Mouse (Mus musculus): ENCODE data around the gene Rpl15. TPM values are rescaled to one million over a fixed set of nuclear protein-coding genes. Genes with fewer than 3 reads are reported as not detected.
"Not testable (repeated sequence)": the region's sequence is repeated elsewhere in the genome, so short reads cannot be mapped to it uniquely, and the experiment has no call there.

The Rpl15 gene
- polyA plus RNA-seq, 1 experiment from 2014 or later: 331 TPM

DNA sequence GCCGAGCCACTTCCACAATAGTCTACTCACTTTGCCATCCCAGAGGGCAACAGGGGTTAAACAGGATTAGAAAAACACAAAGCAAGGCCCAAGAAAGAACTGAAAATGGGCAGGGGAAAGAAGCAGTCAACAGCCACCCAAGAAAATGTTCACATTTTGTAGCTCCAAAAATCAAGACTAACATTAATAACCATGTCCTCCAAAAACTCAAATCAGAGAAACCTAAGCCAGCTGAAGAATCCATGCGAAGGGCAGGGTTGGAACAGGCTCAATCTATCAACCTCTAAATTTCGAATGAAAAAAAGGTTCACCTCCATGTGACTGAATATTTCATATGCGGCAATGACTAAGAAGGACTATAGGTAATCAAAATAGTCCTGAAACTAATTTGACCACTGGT is 33.8 kb downstream of the Rpl15 start:
- H3K9ac ChIP-seq (replicated peaks; ENCODE audit: low read depth, low read length): no peak overlapping the region
- H3K4me2 ChIP-seq (ENCODE audit: low read depth, low read length): peak overlapping the region; percentile 53
- H3K36me3 ChIP-seq (ENCODE audit: control insufficient read depth, insufficient read depth, low read length): no peaks in the 10 kb centered on the region
- no peaks in the 10 kb centered on the region for H3K27me3 ChIP-seq (ENCODE audit: control insufficient read depth, insufficient read depth, low read length)
- H3K9me3 ChIP-seq (ENCODE audit: control insufficient read depth, low read length): no peaks in the 10 kb centered on the region
- WGBS: 70% methylated on average over 4 of the region's 4 CpGs
- no peak for ATAC-seq (ENCODE audit: low read depth)
- H3K27ac ChIP-seq (ENCODE audit: low read depth, low read length): no peak overlapping the region
- no peak overlapping the region for H3K4me3 ChIP-seq (ENCODE audit: low read depth, low read length)
- H3K4me1 ChIP-seq (ENCODE audit: control insufficient read depth, insufficient read depth, low read length): no peaks in the 10 kb centered on the region

GRCm38 (mm10) chr14:18236496-18237235 is 34.5 kb downstream of the Rpl15 start:
- not testable (repeated sequence) for H3K9me3 ChIP-seq (ENCODE audit: control insufficient read depth, low read length); H3K27ac ChIP-seq (ENCODE audit: low read depth, low read length); H3K4me2 ChIP-seq (ENCODE audit: low read depth, low read length); H3K4me3 ChIP-seq (ENCODE audit: low read depth, low read length); H3K9ac ChIP-seq (replicated peaks; ENCODE audit: low read depth, low read length); H3K4me1 ChIP-seq (ENCODE audit: control insufficient read depth, insufficient read depth, low read length); ATAC-seq (ENCODE audit: low read depth); H3K36me3 ChIP-seq (ENCODE audit: control insufficient read depth, insufficient read depth, low read length); H3K27me3 ChIP-seq (ENCODE audit: control insufficient read depth, insufficient read depth, low read length)
- WGBS: 98% methylated on average over 2 of the region's 2 CpGs

DNA sequence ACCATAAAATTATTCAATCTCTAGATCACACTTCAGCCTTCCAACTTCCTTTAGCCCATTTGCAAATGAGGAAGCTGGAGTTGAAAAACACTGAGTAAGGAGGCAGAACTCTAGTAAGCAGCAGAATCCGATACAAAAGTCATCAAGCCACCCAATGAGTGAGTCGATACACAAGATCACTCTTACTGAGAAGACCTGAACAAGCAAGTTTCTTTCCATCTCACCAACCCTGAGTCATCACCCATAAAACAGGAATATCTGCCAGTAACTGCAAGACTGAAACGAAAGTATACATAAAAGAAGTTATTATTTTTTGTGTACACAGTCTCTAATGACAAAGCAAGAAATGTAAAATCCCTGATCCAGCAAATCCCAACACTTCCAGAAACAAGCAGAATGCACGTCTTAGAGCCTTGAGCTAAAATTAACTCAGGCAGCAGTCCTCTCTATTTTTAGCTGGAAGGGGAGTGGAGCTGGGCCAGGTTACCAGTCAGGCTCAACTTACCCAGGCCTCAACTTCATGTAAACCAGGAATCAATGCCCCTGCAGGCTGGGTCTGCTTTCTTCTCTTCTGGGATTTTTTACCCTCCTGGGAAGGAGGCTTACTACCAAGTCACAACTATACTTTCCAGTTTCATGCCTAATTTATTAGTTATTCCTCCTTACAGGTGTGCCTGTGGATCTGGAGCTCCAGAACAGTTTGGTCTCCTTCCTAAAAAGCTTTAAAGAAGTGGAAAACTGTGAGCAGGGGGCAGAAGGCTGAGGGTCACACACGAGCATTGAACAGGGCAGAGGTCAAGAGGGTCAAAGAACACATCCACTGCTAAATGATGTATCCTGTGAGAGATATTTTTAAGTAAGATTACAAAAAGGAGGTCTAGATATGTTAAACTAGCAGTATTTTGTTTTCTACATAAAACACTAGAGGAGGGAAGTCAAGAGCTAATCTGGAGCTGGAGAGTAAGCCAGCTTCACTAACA is 36.9 kb downstream of the Rpl15 start:
- no peaks in the 10 kb centered on the region for H3K4me1 ChIP-seq (ENCODE audit: control insufficient read depth, insufficient read depth, low read length)
- 76% methylated on average over 5 of the region's 5 CpGs for WGBS
- no peak for ATAC-seq (ENCODE audit: low read depth)

DNA sequence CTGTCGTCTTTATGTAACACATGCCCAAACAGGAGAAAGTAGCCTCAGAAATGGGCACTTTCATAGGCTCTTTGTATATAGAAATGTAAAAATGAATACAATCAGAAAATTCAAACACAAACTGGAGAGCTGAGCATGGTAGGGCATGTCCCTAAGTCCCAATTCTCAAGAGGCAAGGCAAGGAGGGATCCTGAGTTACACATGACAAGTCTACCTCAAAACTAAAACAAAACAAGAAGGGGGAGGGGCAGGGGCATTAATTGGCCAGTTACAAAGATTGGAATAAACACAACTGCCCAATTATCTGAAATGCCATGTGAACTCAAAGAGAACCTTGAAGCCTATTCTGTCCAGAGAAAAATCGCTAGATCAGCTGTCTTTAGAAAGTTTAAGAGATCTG is 38.1 kb downstream of the Rpl15 start:
- Histone ChIP-seq H3K27ac (ENCODE audit: low read depth, low read length) (no peak overlapping the region), H3K36me3 (ENCODE audit: control insufficient read depth, insufficient read depth, low read length) (no peaks in the 10 kb centered on the region), H3K4me1 (ENCODE audit: control insufficient read depth, insufficient read depth, low read length) (no peaks in the 10 kb centered on the region), H3K4me3 (ENCODE audit: low read depth, low read length) (no peak overlapping the region), H3K27me3 (ENCODE audit: control insufficient read depth, insufficient read depth, low read length) (no peaks in the 10 kb centered on the region), H3K9me3 (ENCODE audit: control insufficient read depth, low read length) (no peaks in the 10 kb centered on the region), H3K9ac (replicated peaks; ENCODE audit: low read depth, low read length) (no peak overlapping the region), H3K4me2 (ENCODE audit: low read depth, low read length) (no peak overlapping the region)
- WGBS: 92% methylated on average over 2 of the region's 2 CpGs
- ATAC-seq (ENCODE audit: low read depth): no peak

More for the DNA sequence above, 36.9 kb downstream of the Rpl15 start:
- Histone ChIP-seq H3K27me3 (ENCODE audit: control insufficient read depth, insufficient read depth, low read length) (no peaks in the 10 kb centered on the region), H3K4me3 (ENCODE audit: low read depth, low read length) (no peak overlapping the region), H3K9ac (replicated peaks; ENCODE audit: low read depth, low read length) (no peak overlapping the region), H3K27ac (ENCODE audit: low read depth, low read length) (no peak overlapping the region), H3K36me3 (ENCODE audit: control insufficient read depth, insufficient read depth, low read length) (no peaks in the 10 kb centered on the region), H3K4me2 (ENCODE audit: low read depth, low read length) (no peak overlapping the region), H3K9me3 (ENCODE audit: control insufficient read depth, low read length) (no peaks in the 10 kb centered on the region)

DNA sequence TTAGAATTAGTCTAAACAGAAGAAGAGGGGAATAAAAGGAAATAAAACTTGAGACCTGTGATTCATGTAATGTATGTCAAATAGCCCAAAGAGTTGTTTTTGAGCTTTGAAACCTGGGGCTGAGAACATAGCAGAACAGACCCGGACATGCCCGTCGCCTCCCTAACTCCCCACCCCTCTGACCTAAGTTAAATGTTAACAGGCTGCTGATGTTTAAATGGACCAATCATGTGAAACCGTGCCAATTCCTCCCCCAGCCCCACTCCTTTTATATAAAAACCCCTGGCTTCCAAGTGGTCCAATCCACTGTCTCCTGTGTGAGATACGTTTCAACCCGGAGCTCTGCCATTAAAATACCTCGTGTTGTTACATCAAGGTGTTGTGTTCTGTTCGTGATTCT is 39.3 kb downstream of the Rpl15 start:
- ATAC-seq (ENCODE audit: low read depth); H3K27me3 ChIP-seq (ENCODE audit: control insufficient read depth, insufficient read depth, low read length); H3K4me1 ChIP-seq (ENCODE audit: control insufficient read depth, insufficient read depth, low read length); H3K9me3 ChIP-seq (ENCODE audit: control insufficient read depth, low read length); H3K36me3 ChIP-seq (ENCODE audit: control insufficient read depth, insufficient read depth, low read length); H3K4me2 ChIP-seq (ENCODE audit: low read depth, low read length); H3K9ac ChIP-seq (replicated peaks; ENCODE audit: low read depth, low read length); H3K27ac ChIP-seq (ENCODE audit: low read depth, low read length); H3K4me3 ChIP-seq (ENCODE audit: low read depth, low read length): not testable (repeated sequence)
- WGBS: 92% methylated on average over 8 of the region's 8 CpGs

- H3K9me3 ChIP-seq (ENCODE audit: control insufficient read depth, low read length); H3K4me1 ChIP-seq (ENCODE audit: control insufficient read depth, insufficient read depth, low read length); H3K4me3 ChIP-seq (ENCODE audit: low read depth, low read length); H3K36me3 ChIP-seq (ENCODE audit: control insufficient read depth, insufficient read depth, low read length); ATAC-seq (ENCODE audit: low read depth); H3K27me3 ChIP-seq (ENCODE audit: control insufficient read depth, insufficient read depth, low read length); H3K9ac ChIP-seq (replicated peaks; ENCODE audit: low read depth, low read length); H3K27ac ChIP-seq (ENCODE audit: low read depth, low read length); H3K4me2 ChIP-seq (ENCODE audit: low read depth, low read length): not testable (repeated sequence)
- WGBS: 95% methylated on average over 10 of the region's 10 CpGs
Observed at GRCm38 (mm10) chr14:18229751-18230150, 41.4 kb downstream of the Rpl15 start.

DNA sequence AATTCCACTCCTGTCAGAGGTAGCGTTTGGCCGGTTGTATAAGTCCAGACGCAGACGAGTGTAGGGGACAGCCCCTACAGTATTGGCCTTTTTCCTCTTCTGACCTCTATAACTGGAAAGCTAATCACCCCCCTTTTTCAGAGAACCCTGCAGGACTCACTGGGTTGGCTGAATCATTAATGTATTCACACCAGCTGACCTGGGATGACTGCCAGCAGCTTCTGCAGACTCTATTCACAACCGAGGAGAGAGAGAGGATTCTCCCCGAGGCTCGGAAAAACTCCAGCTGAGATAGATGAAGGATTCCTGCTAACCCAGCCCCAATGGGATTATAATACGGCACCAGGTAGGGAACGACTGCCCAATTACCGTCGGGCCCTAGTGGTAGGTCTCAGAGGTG is 45.0 kb downstream of the Rpl15 start:
- not testable (repeated sequence) for H3K4me2 ChIP-seq (ENCODE audit: low read depth, low read length); H3K4me3 ChIP-seq (ENCODE audit: low read depth, low read length)

DNA sequence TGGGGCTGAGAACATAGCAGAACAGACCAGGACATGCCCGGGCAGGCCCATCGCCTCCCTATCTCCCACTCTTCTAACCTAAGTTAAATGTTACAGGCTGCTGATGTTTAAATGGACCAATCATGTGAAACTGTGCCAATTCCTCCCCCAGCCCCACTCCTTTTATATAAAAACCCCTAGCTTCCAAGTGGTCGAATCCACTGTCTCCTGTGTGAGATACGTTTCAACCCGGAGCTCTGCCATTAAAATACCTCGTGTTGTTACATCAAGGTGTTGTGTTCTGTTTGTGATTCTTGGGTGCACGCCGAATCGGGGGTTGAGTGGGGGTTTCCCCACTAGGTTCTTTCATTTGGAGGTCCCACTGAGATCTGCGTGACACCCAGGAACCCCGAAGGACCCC is 45.8 kb downstream of the Rpl15 start:
- not testable (repeated sequence) for H3K27me3 ChIP-seq (ENCODE audit: control insufficient read depth, insufficient read depth, low read length); H3K4me3 ChIP-seq (ENCODE audit: low read depth, low read length); H3K27ac ChIP-seq (ENCODE audit: low read depth, low read length); ATAC-seq (ENCODE audit: low read depth); H3K36me3 ChIP-seq (ENCODE audit: control insufficient read depth, insufficient read depth, low read length); H3K9ac ChIP-seq (replicated peaks; ENCODE audit: low read depth, low read length); H3K9me3 ChIP-seq (ENCODE audit: control insufficient read depth, low read length); H3K4me2 ChIP-seq (ENCODE audit: low read depth, low read length); H3K4me1 ChIP-seq (ENCODE audit: control insufficient read depth, insufficient read depth, low read length)
- WGBS: 96% methylated on average over 11 of the region's 11 CpGs

More for the DNA sequence above, 45.0 kb downstream of the Rpl15 start:
- H3K27ac ChIP-seq (ENCODE audit: low read depth, low read length); H3K36me3 ChIP-seq (ENCODE audit: control insufficient read depth, insufficient read depth, low read length); H3K4me1 ChIP-seq (ENCODE audit: control insufficient read depth, insufficient read depth, low read length); H3K9me3 ChIP-seq (ENCODE audit: control insufficient read depth, low read length); ATAC-seq (ENCODE audit: low read depth); H3K9ac ChIP-seq (replicated peaks; ENCODE audit: low read depth, low read length); H3K27me3 ChIP-seq (ENCODE audit: control insufficient read depth, insufficient read depth, low read length): not testable (repeated sequence)
- 52% methylated on average over 11 of the region's 11 CpGs for WGBS

DNA sequence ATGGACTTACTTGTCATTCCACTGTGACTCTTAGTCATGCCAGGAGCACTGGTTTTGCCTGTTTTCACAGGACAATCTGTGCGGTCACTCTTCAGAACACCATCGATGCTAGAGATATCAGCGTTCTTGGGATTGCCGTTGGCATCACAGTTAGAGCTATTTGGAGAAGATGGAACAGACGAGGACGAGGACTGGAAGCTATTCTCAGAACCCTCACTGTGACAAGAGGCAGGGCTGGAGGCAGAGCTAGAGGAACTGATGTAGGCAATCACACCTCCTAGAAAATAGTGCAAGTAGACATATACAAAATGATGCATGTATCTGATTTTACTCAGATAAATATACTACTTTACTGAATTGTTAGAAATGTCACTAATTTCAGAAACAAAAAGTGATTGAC is 49.2 kb downstream of the Rpl15 start:
- Histone ChIP-seq H3K4me3 (ENCODE audit: low read depth, low read length) (no peak overlapping the region), H3K4me2 (ENCODE audit: low read depth, low read length) (no peak overlapping the region), H3K4me1 (ENCODE audit: control insufficient read depth, insufficient read depth, low read length) (no peaks in the 10 kb centered on the region), H3K36me3 (ENCODE audit: control insufficient read depth, insufficient read depth, low read length) (no peaks in the 10 kb centered on the region), H3K9me3 (ENCODE audit: control insufficient read depth, low read length) (no peaks in the 10 kb centered on the region), H3K27me3 (ENCODE audit: control insufficient read depth, insufficient read depth, low read length) (no peaks in the 10 kb centered on the region), H3K27ac (ENCODE audit: low read depth, low read length) (no peak overlapping the region), H3K9ac (replicated peaks; ENCODE audit: low read depth, low read length) (no peak overlapping the region)
- no peak for ATAC-seq (ENCODE audit: low read depth)
- WGBS: 96% methylated on average over 6 of the region's 6 CpGs

All from neural tube, embryonic 14.5 days (tissue).